Mouse (Mus musculus) hindbrain, embryonic 11.5 days (tissue): Measurements from ENCODE around the gene Jak2. TPM values are rescaled to one million over a fixed set of nuclear protein-coding genes. Genes with fewer than 3 reads are reported as not detected.

ENCODE experiments used
- ATAC-seq: fragments of 200-750 bp; cut with Nextera tagmentation; 2 replicates; pipeline ENCODE4 v1.8.0; 2017; ENCODE audit warnings: mild to moderate bottlenecking, moderate TSS enrichment, moderate library complexity; ENCODE audit not compliant: low FRiP score
- DNase-seq: peaks from one replicate; pipeline ENCODE4 v3.0.0-alpha.2; 2015; ENCODE audit warnings: low spot score
- H3K27ac ChIP-seq: fragments of 300-500 bp; sonication (generic); 2 replicates; pipeline ENCODE4 v1.5.1; 2014; ENCODE audit warnings: mild to moderate bottlenecking, low read depth, low read length
- H3K27me3 ChIP-seq: fragments of 300-500 bp; sonication (generic); 2 replicates; pipeline ENCODE4 v1.6.1; 2014; ENCODE audit warnings: mild to moderate bottlenecking, low read length, moderate library complexity, mixed read lengths; ENCODE audit not compliant: control insufficient read depth, insufficient read depth
- H3K36me3 ChIP-seq: fragments of 300-500 bp; sonication (generic); 2 replicates; pipeline ENCODE4 v1.6.1; 2014; ENCODE audit warnings: mild to moderate bottlenecking, low read length, moderate library complexity, mixed read lengths; ENCODE audit not compliant: control insufficient read depth, insufficient read depth
- H3K4me1 ChIP-seq: fragments of 300-500 bp; sonication (generic); replicated peaks from 2 replicates; pipeline ENCODE4 v1.6.1; 2014; ENCODE audit warnings: low read length, mixed read lengths; ENCODE audit not compliant: control insufficient read depth, insufficient read depth
- H3K4me2 ChIP-seq: fragments of 300-500 bp; sonication (generic); replicated peaks from 2 replicates; pipeline ENCODE4 v1.6.1; 2014; ENCODE audit warnings: mild to moderate bottlenecking, low read depth, low read length
- H3K4me3 ChIP-seq: fragments of 300-500 bp; sonication (generic); 2 replicates; pipeline ENCODE4 v1.5.1; 2014; ENCODE audit warnings: low read depth, low read length
- H3K9ac ChIP-seq: fragments of 300-500 bp; sonication (generic); 2 replicates; pipeline ENCODE4 v1.6.1; 2014; ENCODE audit warnings: low read depth, low read length
- H3K9me3 ChIP-seq: fragments of 300-500 bp; sonication (generic); 2 replicates; pipeline ENCODE4 v1.6.1; 2016; ENCODE audit warnings: low read length; ENCODE audit not compliant: control insufficient read depth
- WGBS: fragments of 180-500 bp; shearing (Covaris S2); extraction: QIAGEN DNeasy Blood & Tissue Kit; methylation state at CpG from one replicate; pipeline ENCODE4 v1.1.7; 2014; 5-methylcytosine and 5-hydroxymethylcytosine counted together
- polyA plus RNA-seq: library from polyadenylated mRNA; unstranded; fragments of >200 nt; fragmentation: Nextera tagmentation; extraction: Ambion mirVana; gene quantifications from 2 replicates; pipeline ENCODE4 v1.2.1, GENCODE M21; 2014

Jak2 gene
- polyA plus RNA-seq, 1 experiment from 2014 or later = 12.4 TPM

DNA sequence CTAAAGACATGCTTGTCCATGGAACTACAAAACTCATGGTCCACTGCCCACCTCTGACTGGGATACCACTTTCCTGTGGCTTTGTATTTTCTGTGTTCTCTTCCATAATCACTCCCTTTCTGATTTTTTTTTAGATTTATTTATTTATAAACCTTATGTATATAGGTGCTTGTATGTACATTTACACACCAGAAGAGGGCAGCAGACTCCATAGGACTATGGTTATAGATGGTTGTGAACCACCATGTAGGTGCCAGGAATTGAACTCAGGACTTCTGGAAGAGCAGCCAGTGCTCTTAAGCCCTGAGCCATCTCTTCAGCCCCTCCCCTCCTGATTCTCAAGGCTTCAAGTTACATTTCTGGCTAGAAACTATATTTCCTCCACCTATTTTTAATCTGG lies 57.2 kb downstream of the Jak2 start:
- H3K27me3 ChIP-seq = no peaks in the 10 kb centered on the region
- H3K4me1 ChIP-seq = no peaks in the 10 kb centered on the region
- no peak overlapping the region for H3K4me3 ChIP-seq
- no peak for DNase-seq
- no peak overlapping the region for H3K4me2 ChIP-seq
- H3K27ac ChIP-seq = no peak overlapping the region
- H3K36me3 ChIP-seq = no peaks in the 10 kb centered on the region
- no peak overlapping the region for H3K9ac ChIP-seq
- no peaks in the 10 kb centered on the region for H3K9me3 ChIP-seq
- no peak for ATAC-seq

DNA sequence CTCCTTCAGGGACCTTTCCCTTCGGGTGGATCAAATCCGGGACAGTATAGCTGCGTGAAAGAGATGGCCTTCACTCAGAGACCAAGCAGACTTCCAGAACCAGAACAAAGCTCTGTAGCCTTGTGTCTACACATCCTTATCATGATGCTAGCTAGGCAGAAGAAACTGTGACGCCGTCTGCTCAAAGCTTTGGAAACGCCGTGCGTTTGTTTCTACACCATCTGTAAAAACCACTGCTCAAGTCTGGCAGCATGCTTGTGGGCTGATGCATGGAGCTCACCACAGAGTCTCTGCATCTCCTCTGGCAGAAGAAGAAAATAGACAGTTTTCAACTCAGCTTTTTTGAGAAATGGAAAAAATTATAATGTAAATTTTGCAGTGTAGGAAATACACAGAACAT lies 60.2 kb downstream of the Jak2 start:
- H3K4me2 ChIP-seq = no peak overlapping the region
- DNase-seq (no peak), ATAC-seq (no peak)
- no peak overlapping the region for H3K27ac ChIP-seq
- no peaks in the 10 kb centered on the region; the same call in 1 of the 2 replicates for H3K9me3 ChIP-seq
- WGBS = 93% methylated on average over 8 of the region's 8 CpGs
- no peaks in the 10 kb centered on the region for H3K4me1 ChIP-seq
- no peak overlapping the region for H3K9ac ChIP-seq
- no peaks in the 10 kb centered on the region for H3K27me3 ChIP-seq
- H3K36me3 ChIP-seq = no peaks in the 10 kb centered on the region
- no peak overlapping the region for H3K4me3 ChIP-seq

DNA sequence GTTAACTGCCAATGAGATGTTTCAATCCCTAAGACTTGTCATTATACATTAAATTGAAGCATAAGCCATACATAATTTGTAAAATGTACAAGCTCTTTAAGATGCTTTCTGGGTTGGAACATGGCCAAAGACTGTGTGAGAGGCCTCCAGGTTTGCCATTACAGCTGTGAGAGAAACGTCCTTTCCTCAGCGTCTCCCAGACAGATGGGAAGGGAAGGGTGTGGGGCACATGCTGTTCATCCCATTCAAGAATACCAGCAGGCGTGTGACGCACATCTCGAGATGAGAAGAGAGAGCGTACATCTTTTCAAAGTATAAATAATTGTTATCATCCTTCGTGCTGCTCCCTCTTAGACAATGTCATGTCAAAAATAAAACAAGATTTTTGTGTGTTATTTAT lies 61.0 kb downstream of the Jak2 start:
- Histone ChIP-seq H3K4me1 (no peaks in the 10 kb centered on the region), H3K9me3 (no peaks in the 10 kb centered on the region; the same call in 1 of the 2 replicates), H3K4me3 (no peak overlapping the region), H3K27ac (no peak overlapping the region), H3K9ac (no peak overlapping the region), H3K36me3 (no peaks in the 10 kb centered on the region), H3K4me2 (no peak overlapping the region), H3K27me3 (no peaks in the 10 kb centered on the region)
- DNase-seq (no peak), ATAC-seq (no peak)
- WGBS = 64% methylated on average over 7 of the region's 7 CpGs

DNA sequence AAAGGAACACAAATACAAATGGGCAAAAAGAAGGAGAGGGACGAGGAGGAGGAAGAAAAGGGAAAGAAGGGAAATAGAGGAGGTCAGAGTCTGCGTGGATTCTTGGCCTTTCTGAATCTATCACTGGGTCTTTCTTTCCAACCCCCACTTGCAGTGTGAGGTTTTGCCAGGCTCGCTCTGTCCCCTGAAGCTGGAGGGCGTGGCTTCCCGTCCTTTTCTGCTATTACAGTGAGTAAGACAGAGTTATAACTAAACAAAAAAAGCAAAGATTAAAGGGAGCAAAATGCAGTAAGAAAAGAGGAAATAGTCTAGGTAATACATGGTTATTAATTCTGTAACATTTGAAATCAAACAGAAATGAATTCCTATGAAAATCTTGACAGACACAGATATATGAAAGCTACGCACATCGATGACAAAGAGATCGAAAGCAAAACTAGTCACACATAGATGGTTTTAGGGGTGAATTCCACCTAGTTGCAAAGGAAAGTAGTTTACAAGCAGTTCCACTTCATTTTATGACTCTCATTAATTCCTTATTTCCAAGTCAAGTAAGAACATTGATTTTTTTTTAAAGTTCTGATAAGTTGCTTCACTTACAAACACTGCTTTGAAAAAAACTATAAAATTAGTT lies 71.9 kb downstream of the Jak2 start:
- 77% methylated on average over 8 of the region's 8 CpGs for WGBS

DNA sequence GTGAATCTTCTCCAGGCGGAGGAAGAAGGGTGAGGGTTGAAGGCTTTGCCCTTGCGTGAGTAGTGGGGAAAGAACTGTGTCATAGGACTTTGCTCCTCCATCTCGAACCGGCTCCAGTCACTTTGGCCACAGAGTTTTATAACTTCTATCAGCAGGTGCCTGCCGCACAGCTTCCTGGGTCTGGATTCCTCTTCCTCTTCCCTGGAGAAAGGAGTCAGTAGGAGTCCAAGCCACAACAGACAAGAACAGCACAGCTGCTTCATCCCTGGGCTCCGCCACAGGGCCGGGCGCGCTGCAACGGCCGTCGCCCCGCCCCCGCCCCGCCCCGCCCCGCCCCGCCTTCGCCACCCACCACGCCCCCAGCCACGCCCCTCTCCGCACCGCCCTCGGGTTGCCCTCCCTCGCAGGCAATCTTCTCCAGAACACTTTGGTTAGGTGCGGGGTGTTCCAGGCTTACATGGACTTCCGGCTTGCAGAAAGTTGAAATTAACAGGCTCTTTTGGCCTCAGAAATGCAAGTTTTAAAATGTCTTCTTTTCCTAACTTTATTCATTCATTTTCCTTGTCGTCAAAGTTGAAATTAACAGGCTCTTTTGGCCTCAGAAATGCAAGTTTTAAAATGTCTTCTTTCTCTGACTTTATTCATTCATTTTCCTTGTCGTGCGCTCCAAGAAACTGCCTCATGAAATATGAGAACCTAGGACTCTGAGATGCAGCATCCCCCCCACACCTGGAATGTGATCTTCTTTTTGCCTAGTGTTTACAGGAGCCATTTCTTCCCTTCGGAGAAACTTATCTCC lies 73.6 kb downstream of the Jak2 start, which contains the start of gene Insl6:
Gene Insl6 (minus strand): TSS at position 304 of the 799 bp plus-strand sequence.
- H3K27ac ChIP-seq = no peak within 1 kb of the TSS
- H3K4me3 ChIP-seq = peak within 1 kb of the TSS; percentile 16
- DNase-seq (peak; percentile 77), ATAC-seq (peak; percentile 92)
- no peaks in the 10 kb centered on the region for H3K9me3 ChIP-seq
- no peaks in the 10 kb centered on the region for H3K4me1 ChIP-seq
- no peaks in the 10 kb centered on the region for H3K27me3 ChIP-seq
- no peak within 1 kb of the TSS; the same call in 1 of the 2 replicates for H3K9ac ChIP-seq
- no peaks in the 10 kb centered on the region for H3K36me3 ChIP-seq
- WGBS = 6% methylated on average over 29 of the region's 31 CpGs
- peak within 1 kb of the TSS; percentile 46 for H3K4me2 ChIP-seq

More for the DNA sequence above, 71.9 kb downstream of the Jak2 start:
- no peaks in the 10 kb centered on the region for H3K9me3 ChIP-seq
- ATAC-seq (no peak), DNase-seq (no peak)
- H3K4me1 ChIP-seq = no peaks in the 10 kb centered on the region
- H3K27me3 ChIP-seq = no peaks in the 10 kb centered on the region
- no peak overlapping the region for H3K9ac ChIP-seq
- H3K36me3 ChIP-seq = no peaks in the 10 kb centered on the region
- H3K4me2 ChIP-seq = no peak overlapping the region
- H3K27ac ChIP-seq = no peak overlapping the region
- H3K4me3 ChIP-seq = no peak overlapping the region

DNA sequence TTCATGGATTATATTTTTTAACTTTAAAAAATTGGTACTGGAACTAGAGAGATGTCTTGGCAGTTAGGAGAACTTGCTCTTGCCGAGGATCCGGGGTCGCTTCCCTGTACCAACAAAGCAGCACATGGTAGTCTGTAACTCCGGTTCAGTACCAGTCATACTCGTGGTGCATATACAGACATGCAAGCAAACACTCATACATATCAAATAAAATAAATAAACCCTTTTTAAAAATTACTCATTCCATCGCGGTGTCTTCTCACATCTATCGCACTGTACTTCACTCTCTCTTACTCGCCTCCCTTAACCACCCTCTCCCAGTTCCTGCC lies 74.2 kb downstream of the Jak2 start:
- Histone ChIP-seq H3K4me3 (no peak overlapping the region), H3K36me3 (no peaks in the 10 kb centered on the region), H3K27me3 (no peaks in the 10 kb centered on the region), H3K9ac (no peak overlapping the region), H3K9me3 (no peaks in the 10 kb centered on the region), H3K4me2 (peak overlapping the region; percentile 46; the same call in 1 of the 2 replicates), H3K27ac (no peak overlapping the region), H3K4me1 (no peaks in the 10 kb centered on the region)
- no peak for DNase-seq
- ATAC-seq = no peak
- WGBS = 67% methylated on average over 9 of the region's 9 CpGs

DNA sequence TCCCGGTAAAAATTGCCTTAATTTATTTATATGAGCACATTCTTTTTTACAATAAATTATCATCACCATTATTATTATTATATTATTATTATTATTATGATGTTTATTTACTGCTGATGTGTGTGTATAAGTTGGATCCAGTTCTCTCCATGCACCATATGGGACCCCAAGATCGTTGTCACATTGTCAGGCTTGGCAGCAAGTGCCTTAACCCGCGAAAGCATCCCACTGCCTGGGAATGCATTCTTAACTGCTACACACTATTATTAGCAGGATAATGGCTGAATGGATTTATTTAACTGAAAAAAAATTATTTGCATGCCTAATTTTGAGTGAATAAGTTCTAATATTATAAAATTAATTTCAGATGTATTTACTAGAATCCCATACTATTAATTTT lies 74.8 kb downstream of the Jak2 start:
- H3K27ac ChIP-seq = no peak overlapping the region
- H3K4me2 ChIP-seq = no peak overlapping the region
- WGBS = 85% methylated on average over 4 of the region's 4 CpGs
- ATAC-seq = no peak
- DNase-seq = no peak
- H3K9me3 ChIP-seq = no peaks in the 10 kb centered on the region
- no peaks in the 10 kb centered on the region for H3K27me3 ChIP-seq
- H3K4me1 ChIP-seq = no peaks in the 10 kb centered on the region
- H3K36me3 ChIP-seq = no peaks in the 10 kb centered on the region
- no peak overlapping the region for H3K4me3 ChIP-seq
- no peak overlapping the region for H3K9ac ChIP-seq

DNA sequence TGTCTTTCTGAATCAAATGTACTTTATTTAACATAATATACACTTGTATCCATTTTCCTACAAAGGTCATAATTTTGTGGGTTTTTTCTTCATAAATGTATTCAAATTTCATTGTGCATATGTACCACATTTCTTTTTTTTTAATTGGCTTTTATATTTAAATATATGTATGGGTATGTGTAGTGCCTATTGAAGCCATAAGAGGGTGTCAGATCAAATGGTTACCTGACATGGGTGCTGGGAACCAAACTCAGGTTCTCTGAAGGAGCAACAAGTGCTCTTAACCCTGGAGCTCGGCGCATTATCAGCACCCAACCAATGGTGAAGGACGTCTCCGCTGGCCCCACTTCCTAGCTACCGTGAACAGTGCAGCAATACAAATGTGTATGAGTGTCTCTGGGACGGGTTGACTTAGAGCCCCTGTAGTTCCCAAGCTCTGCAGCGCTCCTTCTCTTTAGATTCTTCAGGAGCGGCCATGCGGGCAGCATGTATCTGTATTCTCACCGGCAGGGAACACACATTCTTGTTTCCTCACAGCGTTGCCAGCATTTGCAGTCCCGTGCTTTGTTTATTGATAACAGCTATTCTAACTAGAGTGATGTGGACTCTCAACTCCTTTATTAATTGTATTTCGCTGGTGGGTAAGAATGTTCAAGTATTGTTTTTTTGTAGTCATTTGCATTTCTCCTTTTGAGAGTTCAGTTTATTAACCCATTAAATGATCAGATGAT lies 75.4 kb downstream of the Jak2 start:
- no peak overlapping the region for H3K4me3 ChIP-seq

More for the DNA sequence above, 75.4 kb downstream of the Jak2 start:
- Histone ChIP-seq H3K9ac (no peak overlapping the region), H3K27ac (no peak overlapping the region), H3K4me1 (no peaks in the 10 kb centered on the region), H3K36me3 (no peaks in the 10 kb centered on the region), H3K4me2 (no peak overlapping the region), H3K9me3 (no peaks in the 10 kb centered on the region), H3K27me3 (no peaks in the 10 kb centered on the region)
- WGBS = 80% methylated on average over 13 of the region's 13 CpGs
- ATAC-seq (no peak), DNase-seq (no peak)
